ENCODE assay signal across 23 mouse cellular contexts in the genomic region with DNA sequence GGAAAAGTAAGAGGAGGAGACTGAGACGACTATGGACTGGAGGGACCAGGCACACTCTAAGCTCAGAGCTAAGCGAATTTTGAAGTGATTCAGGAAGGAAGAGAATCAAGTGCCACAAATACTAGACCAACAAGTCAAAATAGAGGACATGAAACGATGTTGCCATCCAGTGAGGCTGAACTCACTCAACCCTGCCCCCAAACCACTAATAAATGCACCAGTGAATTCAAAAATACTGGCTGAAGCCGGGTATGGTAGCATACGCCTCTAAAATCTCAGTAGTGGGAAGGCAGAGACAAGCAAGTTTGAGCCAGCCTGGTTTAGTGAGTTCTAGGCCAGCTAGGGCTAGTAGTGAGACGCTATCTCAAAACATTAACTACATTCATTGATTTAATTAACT. TPM values are rescaled to one million over a fixed set of nuclear protein-coding genes. Genes with fewer than 3 reads are reported as not detected.
DNase-seq lines count a peak whose midpoint lies in the region; ATAC-seq and TF ChIP-seq lines count a peak whose summit lies in the region.
"Had no signal": no experiment of that assay in that cellular context is flagged by ENCODE, and none has a peak within 500 bp of the region (broad histone marks: within the 10 kb centered on the region; RNA-seq: fewer than 3 reads in every experiment).

No protein-coding gene starts in this region.

- peak overlapping the region; percentile 25; the same call in 1 of the 2 replicates for H3K27ac ChIP-seq in heart, postnatal 0 days (ENCODE audit: low read depth)
- H3K27ac ChIP-seq in MEL (ENCODE audit: control insufficient read depth, low read depth, low read length) = 0 out of 2 replicates have a peak overlapping the region, but pooled peaks have one; percentile 2
- H3K27ac ChIP-seq: embryonic facial prominence, embryonic 15.5 days; forebrain, embryonic 10.5 days; forebrain, embryonic 15.5 days; heart, adult 2 months; hindbrain, embryonic 13.5 days; hindbrain, postnatal 0 days had no signal

- ATAC-seq in heart, postnatal 0 days (ENCODE audit: insufficient read depth, low read depth) = no peak
- peak; percentile 11; the same call in 1 of the 2 replicates for ATAC-seq in neutrophil, adult 5-6 weeks (ENCODE audit: extremely low read depth, insufficient number of reproducible peaks, low FRiP score, poor library complexity, severe bottlenecking)
- ATAC-seq: forebrain, embryonic 15.5 days; hindbrain, postnatal 0 days had no signal

- 88% methylated on average over 6 of the region's 6 CpGs for WGBS in heart, postnatal 0 days

- H3K9ac ChIP-seq in heart, postnatal 0 days (replicated peaks; ENCODE audit: low read depth, low read length) = no peak overlapping the region
- H3K9ac ChIP-seq in MEL (ENCODE audit: control insufficient read depth, low read depth, low read length, poor library complexity, severe bottlenecking) = no peak overlapping the region
- H3K9ac ChIP-seq: embryonic facial prominence, embryonic 15.5 days; forebrain, embryonic 15.5 days; heart, embryonic 12.5 days; hindbrain, embryonic 13.5 days had no signal

- no peak for TF ChIP-seq CTCF in heart, postnatal 0 days (IDR thresholded peaks at IDR 0.05; ENCODE audit: low read depth)
- TF ChIP-seq CTCF in MEL (IDR thresholded peaks at IDR 0.05 in 2 of 3, conservative IDR thresholded peaks at IDR 0.05 in 1 of 3; ENCODE audit: control insufficient read depth in 1 of 3, insufficient read depth in 1 of 3, low read depth in 2 of 3, low read length in 3 of 3, poor library complexity in 1 of 3, severe bottlenecking in 1 of 3) = no peak

- TF ChIP-seq POLR2A in MEL (IDR thresholded peaks at IDR 0.05; ENCODE audit: control insufficient read depth in 1 of 2, insufficient read depth in 1 of 2, low read depth in 1 of 2, low read length in 2 of 2, poor library complexity in 1 of 2) = no peak

- peaks cover 8% of the 10 kb centered on the region; the same call in 1 of the 2 replicates for H3K4me1 ChIP-seq in heart, postnatal 0 days (ENCODE audit: control insufficient read depth, insufficient read depth)
- H3K4me1 ChIP-seq in MEL (ENCODE audit: control insufficient read depth in 1 of 2, insufficient read depth in 2 of 2, low read length in 2 of 2) = peaks cover 0 to 15% of the 10 kb centered on the region in 2 experiments; a peak in 2 of 4 replicates
- H3K4me1 ChIP-seq: embryonic facial prominence, embryonic 15.5 days; forebrain, embryonic 10.5 days; forebrain, embryonic 15.5 days; hindbrain, embryonic 13.5 days had no signal

- H3K36me3 ChIP-seq in heart, postnatal 0 days (replicated peaks; ENCODE audit: control insufficient read depth, insufficient read depth, low read length) = no peaks in the 10 kb centered on the region
- H3K36me3 ChIP-seq in MEL (ENCODE audit: control insufficient read depth in 1 of 2, insufficient read depth in 2 of 2, low read length in 2 of 2) = peaks cover 0 to 20% of the 10 kb centered on the region in 2 experiments; a peak in 2 of 4 replicates
- H3K36me3 ChIP-seq: embryonic facial prominence, embryonic 15.5 days; forebrain, embryonic 10.5 days; forebrain, embryonic 15.5 days; heart, embryonic 12.5 days; hindbrain, embryonic 13.5 days had no signal

- no peak overlapping the region for H3K4me2 ChIP-seq in heart, postnatal 0 days (ENCODE audit: low read depth, low read length)
- H3K4me2 ChIP-seq: embryonic facial prominence, embryonic 15.5 days; forebrain, embryonic 15.5 days; heart, embryonic 12.5 days; hindbrain, embryonic 13.5 days had no signal

- TF ChIP-seq RAD21 in MEL (IDR thresholded peaks at IDR 0.05; ENCODE audit: low read depth, low read length) = no peak

- H3K79me2 ChIP-seq in MEL (ENCODE audit: control insufficient read depth, insufficient read depth, low read length, poor library complexity) = no peaks in the 10 kb centered on the region

- TF ChIP-seq EP300 in heart, postnatal 0 days (IDR thresholded peaks at IDR 0.05; ENCODE audit: low read depth) = no peak
- TF ChIP-seq EP300 in MEL (IDR thresholded peaks at IDR 0.05; ENCODE audit: low read depth in 1 of 2, low read length in 2 of 2) = no peak

- H3K4me3 ChIP-seq in heart, postnatal 0 days (ENCODE audit: low read depth, low read length) = no peak overlapping the region
- no peak overlapping the region for H3K4me3 ChIP-seq in MEL (ENCODE audit: control insufficient read depth in 1 of 2, insufficient read depth in 1 of 2, low read depth in 2 of 2, low read length in 2 of 2)
- H3K4me3 ChIP-seq: embryonic facial prominence, embryonic 15.5 days; erythroblast, embryonic 14.5 days; forebrain, embryonic 10.5 days; forebrain, embryonic 15.5 days; heart, adult 2 months; heart, embryonic 12.5 days; hindbrain, embryonic 13.5 days had no signal

- H3K9me3 ChIP-seq in heart, postnatal 0 days (replicated peaks; ENCODE audit: control insufficient read depth, low read length) = no peaks in the 10 kb centered on the region
- H3K9me3 ChIP-seq in MEL (replicated peaks; ENCODE audit: insufficient read depth, low read length) = no peaks in the 10 kb centered on the region
- H3K9me3 ChIP-seq: embryonic facial prominence, embryonic 15.5 days; forebrain, embryonic 10.5 days; forebrain, embryonic 15.5 days; heart, embryonic 12.5 days; hindbrain, embryonic 13.5 days had no signal

- H3K27me3 ChIP-seq in heart, postnatal 0 days (ENCODE audit: control insufficient read depth, insufficient read depth, low read length) = no peaks in the 10 kb centered on the region
- H3K27me3 ChIP-seq in MEL (ENCODE audit: control insufficient read depth in 1 of 2, insufficient read depth in 2 of 2, low read length in 2 of 2) = no peaks in the 10 kb centered on the region
- H3K27me3 ChIP-seq: embryonic facial prominence, embryonic 15.5 days; forebrain, embryonic 15.5 days; heart, embryonic 12.5 days; hindbrain, embryonic 13.5 days had no signal

- DNase-seq in heart, postnatal 0 days (ENCODE audit: low spot score) = no peak
- DNase-seq in heart, adult 11 months = no peak
- DNase-seq in spleen, postnatal 36 days (ENCODE audit: low spot score in 2 of 2) = peak; percentile 61 to 65
- no peak for DNase-seq in spleen, postnatal 10 days (ENCODE audit: low spot score in 2 of 2)
- no peak for DNase-seq in MEL (ENCODE audit: low read depth, low spot score)
- DNase-seq in right cerebral cortex, adult 2 months (ENCODE audit: low spot score in 2 of 2) = no peak
- DNase-seq in natural killer cell, adult 2 months (ENCODE audit: low spot score in 2 of 2) = no peak
- DNase-seq: adrenal gland, postnatal 10 days; cerebellum, adult 11 months; cerebellum, adult 8-10 months; cerebellum, postnatal 14 days; embryo, embryonic 11 days; gastrocnemius, postnatal 10 days; heart, adult 2 months; heart, postnatal 10 days had no signal

TF ChIP-seq in MEL, 35 proteins besides CTCF, POLR2A, EP300 and RAD21:
- TF ChIP-seq MEF2A (IDR thresholded peaks at IDR 0.05; ENCODE audit: extremely low read depth, insufficient replicate concordance, low read depth, low read length, poor library complexity, severe bottlenecking) (no peak), NELFE (IDR thresholded peaks at IDR 0.05; ENCODE audit: low read depth, low read length) (no peak), USF2 (IDR thresholded peaks at IDR 0.05; ENCODE audit: borderline replicate concordance in 1 of 2, insufficient read depth in 1 of 2, low read depth in 1 of 2, low read length in 2 of 2) (no peak), MAZ (IDR thresholded peaks at IDR 0.05; ENCODE audit: low read depth, low read length) (no peak), UBTF (IDR thresholded peaks at IDR 0.05; ENCODE audit: borderline replicate concordance, insufficient read depth, low read depth, low read length) (no peak), RCOR1 (IDR thresholded peaks at IDR 0.05; ENCODE audit: low read depth, low read length) (no peak), GABPA (IDR thresholded peaks at IDR 0.05; ENCODE audit: low read depth, low read length) (no peak), USF1 (IDR thresholded peaks at IDR 0.05; ENCODE audit: low read depth, low read length) (no peak), ZNF384 (IDR thresholded peaks at IDR 0.05; ENCODE audit: low read depth, low read length) (no peak), POLR2AphosphoS2 (IDR thresholded peaks at IDR 0.05; ENCODE audit: low read length) (no peak), BHLHE40 (IDR thresholded peaks at IDR 0.05; ENCODE audit: borderline replicate concordance, low read depth, low read length) (no peak)

RNA-seq across cellular contexts. Expression of a gene that starts 50.8 kb away (rescaled TPM):
- 57.6 and 83.8 TPM in 2 replicates for total RNA-seq in heart, postnatal 0 days (2014; rRNA removed; ENCODE audit: low replicate concordance)
- 78.7 and 83.3 TPM in 2 replicates for polyA plus RNA-seq in heart, postnatal 0 days (2015; fragmentation: Nextera tagmentation; extraction: Ambion mirVana)
- total RNA-seq in MEL (2012; rRNA removed) = 56.4 and 62.3 TPM in 2 replicates
- polyA plus RNA-seq in MEL (2012; ENCODE audit: insufficient read depth in 1 of 2, insufficient read length in 2 of 2, low read depth in 1 of 2, low replicate concordance in 2 of 2, missing spikeins in 1 of 2) = 100 to 1,000 TPM in 1 of 2 experiments, 10 to 100 TPM in 1; 61.8 to 609 TPM
- 52.3 and 57.2 TPM in 2 replicates for total RNA-seq in neutrophil, adult 5-6 weeks (2017)

RNA-seq across cellular contexts. Expression of a gene that starts 50.8 kb away (rescaled TPM):
- 48.9 and 65.0 TPM in 2 replicates for total RNA-seq in heart, postnatal 0 days (2014; rRNA removed; ENCODE audit: low replicate concordance)
- 55.3 and 60.1 TPM in 2 replicates for polyA plus RNA-seq in heart, postnatal 0 days (2015; fragmentation: Nextera tagmentation; extraction: Ambion mirVana)
- 26.7 and 31.4 TPM in 2 replicates for total RNA-seq in MEL (2012; rRNA removed)
- polyA plus RNA-seq in MEL (2012; ENCODE audit: insufficient read depth in 1 of 2, insufficient read length in 2 of 2, low read depth in 1 of 2, low replicate concordance in 2 of 2, missing spikeins in 1 of 2) = 10 to 100 TPM in 1 of 2 experiments, not detected in 1; 34.5 TPM
- total RNA-seq in neutrophil, adult 5-6 weeks (2017) = 50.0 and 53.8 TPM in 2 replicates

Comparison
In these comparisons a context has a peak if more than half of its experiments do, and no peak if none do; other contexts are left out.
1. DNase-seq: peak in spleen, postnatal 36 days (2 of 2); none in heart, postnatal 0 days (single experiment), heart, adult 11 months (single experiment), spleen, postnatal 10 days (0 of 2), MEL (single experiment), right cerebral cortex, adult 2 months (0 of 2) and natural killer cell, adult 2 months (0 of 2).